In genomic region chr12:83702796-83703195, GRCm38 (mm10) we compare ENCODE assay signal across 28 mouse cellular contexts. TPM values are rescaled to one million over a fixed set of nuclear protein-coding genes. Genes with fewer than 3 reads are reported as not detected.
DNase-seq lines count a peak whose midpoint lies in the region; ATAC-seq and TF ChIP-seq lines count a peak whose summit lies in the region.
"Had no signal": no experiment of that assay in that cellular context is flagged by ENCODE, and none has a peak within 500 bp of the region (broad histone marks: within the 10 kb centered on the region; RNA-seq: fewer than 3 reads in every experiment).

No protein-coding gene starts in this region.

- no peak overlapping the region for H3K4me3 ChIP-seq in forebrain, embryonic 14.5 days (ENCODE audit: low read depth, low read length)
- no peak overlapping the region for H3K4me3 ChIP-seq in forebrain, embryonic 13.5 days
- H3K4me3 ChIP-seq in liver, embryonic 15.5 days (replicated peaks) = no peak overlapping the region
- H3K4me3 ChIP-seq in liver, embryonic 12.5 days = no peak overlapping the region
- H3K4me3 ChIP-seq: erythroblast, embryonic 14.5 days; hindbrain, embryonic 15.5 days; intestine, embryonic 15.5 days; limb, embryonic 13.5 days; megakaryocyte, embryonic 14.5 days; myocyte had no signal

- 26% methylated on average over 4 of the region's 4 CpGs for WGBS in forebrain, embryonic 14.5 days
- WGBS in forebrain, embryonic 13.5 days = 36% methylated on average over 4 of the region's 4 CpGs
- 76% methylated on average over 4 of the region's 4 CpGs for WGBS in liver, embryonic 15.5 days (ENCODE audit: insufficient replicate concordance)
- 81% methylated on average over 4 of the region's 4 CpGs for WGBS in liver, embryonic 12.5 days (ENCODE audit: insufficient replicate concordance)

- TF ChIP-seq POLR2A in brain, embryonic 14.5 days (IDR thresholded peaks at IDR 0.05; ENCODE audit: borderline replicate concordance, extremely low read depth, insufficient read depth, insufficient read length, poor library complexity, severe bottlenecking) = no peak

- H3K27ac ChIP-seq in forebrain, embryonic 14.5 days (ENCODE audit: low read depth, low read length) = no peak overlapping the region; the same call in 1 of the 2 replicates
- no peak overlapping the region for H3K27ac ChIP-seq in forebrain, embryonic 13.5 days
- H3K27ac ChIP-seq in liver, embryonic 15.5 days (replicated peaks) = 0 out of 2 replicates have a peak overlapping the region, but pooled peaks have one; percentile 33
- no peak overlapping the region for H3K27ac ChIP-seq in liver, embryonic 12.5 days
- H3K27ac ChIP-seq: hindbrain, embryonic 15.5 days; intestine, embryonic 15.5 days; kidney, postnatal 0 days; limb, embryonic 13.5 days had no signal

- H3K9me3 ChIP-seq in forebrain, embryonic 14.5 days (replicated peaks; ENCODE audit: control insufficient read depth, low read length) = no peaks in the 10 kb centered on the region
- H3K9me3 ChIP-seq in forebrain, embryonic 13.5 days (replicated peaks) = no peaks in the 10 kb centered on the region
- H3K9me3 ChIP-seq in liver, embryonic 15.5 days (replicated peaks) = no peaks in the 10 kb centered on the region
- no peaks in the 10 kb centered on the region for H3K9me3 ChIP-seq in liver, embryonic 12.5 days (replicated peaks)
- H3K9me3 ChIP-seq: hindbrain, embryonic 15.5 days; intestine, embryonic 15.5 days; limb, embryonic 13.5 days; megakaryocyte, embryonic 14.5 days had no signal

- no peaks in the 10 kb centered on the region for H3K4me1 ChIP-seq in forebrain, embryonic 14.5 days (ENCODE audit: control insufficient read depth, insufficient read depth, low read length)
- H3K4me1 ChIP-seq in forebrain, embryonic 13.5 days = 0 out of 2 replicates have a peak, but pooled peaks cover 4% of the 10 kb centered on the region
- peaks cover 19% of the 10 kb centered on the region for H3K4me1 ChIP-seq in liver, embryonic 15.5 days (replicated peaks)
- H3K4me1 ChIP-seq in liver, embryonic 12.5 days = peaks cover 45% of the 10 kb centered on the region
- H3K4me1 ChIP-seq: hindbrain, embryonic 15.5 days had no signal

- peak; percentile 7 for DNase-seq in forebrain, embryonic 14.5 days (ENCODE audit: low spot score)
- DNase-seq in brain, embryonic 14.5 days (ENCODE audit: low read depth) = peak; percentile 57
- peak; percentile 9 for DNase-seq in embryo, embryonic 9.5 days (ENCODE audit: extremely low spot score)
- DNase-seq in frontal cortex, postnatal 14 days (ENCODE audit: low spot score in 2 of 2) = no peak
- DNase-seq: adrenal gland, postnatal 14 days; cerebellum, adult 8-10 months; cerebellum, postnatal 25 days; gastrocnemius, postnatal 10 days; kidney, adult 2 months; kidney, postnatal 4 days; lung, adult 18-20 months; lung, postnatal 4 days; thymus, postnatal 4 days had no signal

- H3K27me3 ChIP-seq in forebrain, embryonic 14.5 days (replicated peaks; ENCODE audit: control insufficient read depth, insufficient read depth, low read length) = no peaks in the 10 kb centered on the region
- no peaks in the 10 kb centered on the region for H3K27me3 ChIP-seq in forebrain, embryonic 13.5 days
- H3K27me3 ChIP-seq in liver, embryonic 15.5 days = no peaks in the 10 kb centered on the region
- H3K27me3 ChIP-seq in liver, embryonic 12.5 days (replicated peaks) = no peaks in the 10 kb centered on the region
- H3K27me3 ChIP-seq: hindbrain, embryonic 15.5 days; intestine, embryonic 15.5 days; limb, embryonic 13.5 days; megakaryocyte, embryonic 14.5 days; Patski had no signal

- H3K36me3 ChIP-seq in forebrain, embryonic 14.5 days (ENCODE audit: control insufficient read depth, insufficient read depth, low read length) = peaks cover 25% of the 10 kb centered on the region
- peaks cover 41% of the 10 kb centered on the region for H3K36me3 ChIP-seq in forebrain, embryonic 13.5 days (ENCODE audit: poor library complexity, severe bottlenecking)
- peaks cover 39% of the 10 kb centered on the region for H3K36me3 ChIP-seq in liver, embryonic 15.5 days (replicated peaks)
- peaks cover 63% of the 10 kb centered on the region for H3K36me3 ChIP-seq in liver, embryonic 12.5 days

- no peak overlapping the region for H3K9ac ChIP-seq in forebrain, embryonic 14.5 days (ENCODE audit: low read length)
- H3K9ac ChIP-seq in forebrain, embryonic 13.5 days = no peak overlapping the region
- H3K9ac ChIP-seq in liver, embryonic 15.5 days = no peak overlapping the region
- H3K9ac ChIP-seq in liver, embryonic 12.5 days = no peak overlapping the region
- H3K9ac ChIP-seq: hindbrain, embryonic 15.5 days; intestine, embryonic 15.5 days; limb, embryonic 13.5 days had no signal

- no peak for TF ChIP-seq CTCF in brain, embryonic 14.5 days (IDR thresholded peaks at IDR 0.05; ENCODE audit: borderline replicate concordance, extremely low read depth, insufficient read depth, insufficient read length)

- no peak for ATAC-seq in forebrain, embryonic 14.5 days
- ATAC-seq in forebrain, embryonic 13.5 days = no peak
- ATAC-seq in liver, embryonic 15.5 days (ENCODE audit: insufficient read depth) = no peak
- no peak for ATAC-seq in liver, embryonic 12.5 days
- ATAC-seq: forebrain, embryonic 16.5 days; intestine, embryonic 15.5 days; lung, postnatal 0 days; midbrain, embryonic 16.5 days; Patski had no signal

- no peak overlapping the region for H3K4me2 ChIP-seq in forebrain, embryonic 14.5 days (ENCODE audit: low read length)
- no peak overlapping the region for H3K4me2 ChIP-seq in forebrain, embryonic 13.5 days
- no peak overlapping the region for H3K4me2 ChIP-seq in liver, embryonic 15.5 days
- H3K4me2 ChIP-seq in liver, embryonic 12.5 days = no peak overlapping the region
- H3K4me2 ChIP-seq: hindbrain, embryonic 15.5 days; intestine, embryonic 15.5 days; limb, embryonic 13.5 days; liver, embryonic 11.5 days had no signal

RNA-seq across cellular contexts. Expression of gene Psen1, which starts 14.8 kb away (rescaled TPM):
- polyA plus RNA-seq in forebrain, embryonic 14.5 days (2014; fragmentation: Nextera tagmentation; extraction: Ambion mirVana) = 73.4 and 79.5 TPM in 2 replicates
- 56.5 and 60.5 TPM in 2 replicates for polyA plus RNA-seq in forebrain, embryonic 13.5 days (2015; fragmentation: Nextera tagmentation; extraction: Ambion mirVana)
- polyA plus RNA-seq in liver, embryonic 15.5 days (2015; fragmentation: Nextera tagmentation; extraction: Ambion mirVana) = 20.4 and 21.2 TPM in 2 replicates
- 32.2 and 33.0 TPM in 2 replicates for polyA plus RNA-seq in liver, embryonic 12.5 days (2016; fragmentation: Nextera tagmentation; extraction: Ambion mirVana)
- 25.4 and 53.0 TPM in 2 replicates for polyA plus RNA-seq in brain, embryonic 14.5 days (2012; rRNA removed)

Comparison
In these comparisons a context has a peak if more than half of its experiments do, and no peak if none do; other contexts are left out.
1. DNase-seq: peak in forebrain, embryonic 14.5 days (single experiment), brain, embryonic 14.5 days (single experiment) and embryo, embryonic 9.5 days (single experiment); none in frontal cortex, postnatal 14 days (0 of 2).